Mouse (Mus musculus) liver, postnatal 0 days (tissue): ENCODE results near the gene Mmachc.

Source experiments
- CTCF ChIP-seq: sonication (generic); IDR thresholded peaks from 2 replicates; pipeline ENCODE4 v1.5.1; 2016; ENCODE audit warnings: antibody characterized with exemption, low read depth
- EP300 ChIP-seq: IDR thresholded peaks from 2 replicates; pipeline ENCODE4 v1.6.1; 2016; ENCODE audit warnings: antibody characterized with exemption, low read depth, mild to moderate bottlenecking

DNA sequence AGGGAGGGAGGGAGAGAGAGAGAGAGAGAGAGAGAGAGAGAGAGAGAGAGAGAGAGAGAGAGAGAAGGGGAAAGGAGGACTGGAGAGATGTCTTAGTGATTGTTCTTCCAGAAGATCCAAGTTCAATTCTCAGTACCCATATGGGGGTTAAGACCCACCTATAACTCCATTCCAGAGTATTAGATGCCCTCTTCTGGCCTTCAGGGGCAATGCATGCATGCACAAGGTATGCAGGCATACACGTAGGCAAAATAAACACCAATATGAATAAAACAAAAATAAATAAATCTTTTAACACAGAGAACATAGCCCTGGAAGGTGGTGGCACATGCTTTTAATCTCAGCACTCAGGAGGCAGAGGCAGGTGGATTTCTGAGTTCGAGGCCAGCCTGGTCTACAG, 38.9 kb downstream of the Mmachc start:
- peak; percentile 65 for TF ChIP-seq CTCF
- no peak for TF ChIP-seq EP300
